Mouse (Mus musculus) induced T-regulatory cell, adult 2 months (primary cell): ENCODE data around the gene Vax1.

ENCODE experiments used
- DNase-seq: peaks from one replicate; pipeline ENCODE4 v3.0.0-alpha.2; 2012; ENCODE audit warnings: low read depth

Gene Vax1

GRCm38 (mm10) chr19:59169936-59170765 is at the start of gene Vax1:
TSS of gene Vax1 (minus strand) at chr19:59170056.
- no peak for DNase-seq

DNA sequence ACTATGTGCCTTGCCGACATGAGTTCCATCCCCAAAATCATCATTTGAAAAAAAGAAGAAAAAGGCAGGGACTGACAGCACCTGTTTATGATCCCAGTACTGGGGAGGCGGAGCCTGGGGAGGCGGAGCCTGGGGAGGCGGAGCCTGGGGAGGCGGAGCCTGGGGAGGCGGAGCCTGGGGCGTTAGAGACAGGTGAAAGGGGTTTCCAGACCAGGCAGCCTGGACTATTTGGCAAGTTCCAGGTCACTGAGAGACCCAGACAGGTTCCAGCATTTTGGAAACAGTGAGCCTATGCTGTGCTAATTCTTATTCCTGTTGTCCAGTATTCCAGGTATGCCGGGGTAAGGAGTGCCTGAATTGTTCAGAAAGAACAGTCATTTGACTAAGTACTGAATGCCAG is 49.1 kb upstream of the Vax1 start, which contains the start of gene Kcnk18:
Kcnk18 (plus strand) TSS at position 224 of the 400 bp plus-strand sequence.
- no peak for DNase-seq

DNA sequence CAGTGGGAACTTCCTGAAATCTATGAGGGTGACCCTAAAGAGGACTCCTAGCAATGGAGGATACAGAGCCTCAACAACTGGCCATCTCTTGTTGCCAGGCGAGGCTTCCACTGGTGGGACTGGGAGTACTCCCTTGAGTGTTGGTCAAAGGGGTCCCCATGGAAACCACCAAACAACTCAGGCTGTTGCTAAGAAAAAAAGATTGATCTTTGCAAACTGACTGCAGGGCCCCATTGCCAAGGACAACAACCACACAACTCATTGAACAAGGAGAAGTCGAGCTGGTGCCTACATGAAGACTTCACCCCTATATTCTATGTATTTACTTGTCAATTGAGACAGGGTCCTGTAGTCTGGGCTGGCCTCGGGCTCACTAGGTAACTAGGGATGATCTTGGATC is 47.0 kb upstream of the Vax1 start:
- no peak for DNase-seq

GRCm38 (mm10) chr19:59208986-59209385 is 39.1 kb upstream of the Vax1 start:
- DNase-seq = no peak

DNA sequence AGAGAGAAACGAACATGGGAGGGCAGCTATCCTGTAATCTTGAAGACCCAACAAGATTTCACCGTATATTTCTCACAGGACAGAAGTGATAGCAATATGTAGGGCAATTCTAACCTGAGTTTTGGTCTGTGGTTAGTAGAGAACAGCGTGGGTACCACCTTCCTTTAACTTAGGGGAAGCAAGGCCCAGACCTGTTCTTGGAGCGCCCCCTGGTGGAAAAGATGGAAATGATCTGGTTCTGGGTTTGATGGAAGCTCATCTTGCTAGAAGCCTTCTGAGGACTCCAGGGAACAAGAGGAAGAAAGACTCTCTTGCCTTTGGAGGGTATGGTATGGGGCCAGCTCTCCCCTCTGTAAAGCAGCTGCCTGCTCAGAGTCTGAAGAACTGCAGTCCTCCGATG is 38.6 kb upstream of the Vax1 start:
- DNase-seq = peak; percentile 72

GRCm38 (mm10) chr19:59198161-59198560 is 28.3 kb upstream of the Vax1 start:
- peak; percentile 73 for DNase-seq

GRCm38 (mm10) chr19:59196111-59196666 is 26.3 kb upstream of the Vax1 start:
- peak; percentile 12 for DNase-seq

DNA sequence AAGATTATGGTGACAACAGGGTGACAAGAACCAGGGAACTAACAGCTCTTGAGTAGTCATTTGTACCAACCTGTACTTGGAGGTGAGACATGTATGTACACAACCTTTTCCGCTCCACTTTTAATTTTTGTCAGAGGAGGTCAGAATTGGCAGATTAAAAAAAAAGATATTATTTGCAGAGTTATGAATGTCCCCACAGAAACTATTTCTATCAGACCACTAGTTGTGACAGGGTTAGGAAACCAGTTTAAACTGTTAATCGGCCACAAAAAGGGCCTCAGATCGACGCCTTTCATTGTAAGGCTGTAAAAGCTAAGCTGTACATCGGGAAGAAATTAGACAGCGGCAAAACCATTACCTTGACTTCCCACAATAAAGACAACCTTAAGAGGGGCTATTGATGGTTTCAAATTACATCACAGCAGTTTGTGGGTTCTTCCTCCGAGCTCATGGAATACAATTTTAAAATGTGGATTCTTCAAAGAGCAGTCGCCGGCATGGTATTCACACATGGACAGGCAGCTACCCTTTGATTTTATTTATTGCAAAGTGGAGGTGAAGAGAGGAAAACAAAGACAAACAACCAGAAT is 25.4 kb upstream of the Vax1 start:
- DNase-seq = no peak

- no peak for DNase-seq
Measured at GRCm38 (mm10) chr19:59193986-59194820, 24.3 kb upstream of the Vax1 start.

DNA sequence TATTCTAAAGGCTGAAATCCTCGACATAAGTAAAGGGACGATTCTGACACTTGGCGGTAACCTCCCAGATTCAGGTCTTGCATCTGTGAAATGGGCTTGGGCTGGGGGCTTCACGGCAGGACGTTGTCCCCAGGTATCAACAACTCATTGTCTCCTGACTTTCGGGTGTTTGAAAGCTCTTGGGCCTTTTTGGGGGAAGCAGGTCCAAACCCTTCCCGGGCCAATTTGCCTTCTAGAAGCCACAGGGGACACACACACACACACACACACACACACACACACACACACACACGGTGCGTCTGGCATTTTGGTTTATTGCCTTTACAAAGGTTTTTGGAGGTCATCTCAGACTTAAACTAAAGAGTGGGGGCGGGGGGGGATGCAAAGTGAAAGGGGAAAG is 23.6 kb upstream of the Vax1 start:
- DNase-seq = no peak

GRCm38 (mm10) chr19:59192491-59192890 is 22.6 kb upstream of the Vax1 start:
- no peak for DNase-seq

- DNase-seq = no peak
Measured at GRCm38 (mm10) chr19:59191123-59191505, 21.3 kb upstream of the Vax1 start.

DNA sequence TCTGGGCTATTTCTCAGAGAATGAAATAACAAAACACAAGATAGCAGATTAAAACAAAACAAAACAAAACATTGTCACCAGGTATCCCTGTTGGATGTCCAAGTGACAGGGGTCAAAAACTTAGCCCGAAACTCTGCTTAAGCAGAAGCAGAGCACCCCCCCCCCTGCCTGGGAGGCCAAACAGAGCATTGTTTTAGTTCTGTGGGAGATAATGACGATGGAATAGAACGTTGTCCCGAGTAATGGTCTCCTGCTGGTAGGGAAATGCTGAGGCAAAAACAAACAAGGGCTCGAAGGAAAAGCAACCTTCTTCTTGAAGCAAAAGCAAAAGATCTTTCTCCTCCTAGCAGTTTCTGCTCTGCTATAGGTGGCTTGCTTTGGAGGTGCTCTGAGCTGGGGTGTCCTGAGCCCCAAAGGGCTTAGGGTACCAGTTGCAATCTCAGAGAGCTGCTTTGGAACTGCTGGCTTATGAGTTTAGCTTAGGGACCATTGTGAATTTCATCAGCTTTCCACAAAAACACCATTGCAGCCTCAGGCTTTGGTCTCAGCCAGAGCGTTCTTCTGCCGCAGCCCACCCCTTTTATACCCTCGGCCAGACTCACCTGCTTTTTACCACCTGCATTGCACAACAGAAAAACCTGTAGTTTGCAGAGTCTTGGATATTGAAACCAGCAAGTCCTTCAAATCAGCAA is 20.7 kb upstream of the Vax1 start:
- DNase-seq = no peak

DNA sequence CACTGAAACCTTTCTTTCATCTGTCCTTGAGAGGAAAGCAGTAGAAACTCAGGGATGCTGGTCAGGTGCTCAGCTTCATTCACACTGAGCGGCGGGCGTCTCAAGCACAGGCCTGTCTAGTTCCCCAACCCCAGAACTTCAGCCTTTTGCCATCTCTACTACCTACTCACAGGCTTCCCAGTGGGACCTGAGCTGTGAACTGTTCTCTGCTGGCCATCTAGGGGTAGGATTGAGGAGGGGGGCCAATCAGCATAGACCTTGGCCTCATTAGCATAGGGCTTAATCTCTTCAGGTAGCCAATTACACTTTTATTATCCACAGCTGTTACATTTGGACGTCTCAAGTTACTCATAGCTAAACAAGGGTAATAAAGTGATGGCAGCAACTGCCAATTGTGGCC is 19.1 kb upstream of the Vax1 start:
- DNase-seq = no peak

GRCm38 (mm10) chr19:59184000-59184399 is 14.1 kb upstream of the Vax1 start:
- no peak for DNase-seq

DNA sequence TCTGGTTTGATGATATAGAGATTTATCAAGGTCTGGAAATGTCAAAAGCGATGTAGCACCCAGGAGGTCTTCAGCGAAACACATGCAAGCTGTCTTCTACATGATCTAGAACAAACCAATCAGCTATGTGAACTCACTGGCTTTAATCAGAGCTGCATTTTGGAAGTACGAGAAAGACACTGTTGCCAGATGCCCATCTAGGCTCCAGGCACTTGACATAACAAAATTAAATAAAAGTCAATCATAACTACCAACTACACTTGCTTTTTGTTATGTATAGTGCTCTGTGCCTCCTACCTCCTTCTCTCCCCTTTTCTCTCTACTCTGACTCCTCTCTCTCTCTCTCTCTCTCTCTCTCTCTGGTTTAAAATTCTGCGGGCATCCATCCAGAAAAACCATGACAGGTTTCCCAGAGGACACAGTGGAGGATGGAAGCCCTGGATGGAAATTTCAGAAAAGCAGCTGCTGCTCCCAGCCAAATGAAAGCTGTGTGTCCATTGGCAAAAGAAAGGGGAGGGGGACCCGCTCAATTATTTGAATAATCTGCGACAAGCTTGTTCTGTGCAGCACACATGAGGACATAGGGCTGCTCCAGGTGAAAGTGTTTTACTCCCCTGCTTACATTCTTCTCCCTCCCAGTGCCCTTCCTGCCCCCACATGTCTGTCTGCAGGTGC is 3.6 kb upstream of the Vax1 start:
- DNase-seq = no peak

GRCm38 (mm10) chr19:59172781-59173180 is 2.9 kb upstream of the Vax1 start:
- no peak for DNase-seq

DNA sequence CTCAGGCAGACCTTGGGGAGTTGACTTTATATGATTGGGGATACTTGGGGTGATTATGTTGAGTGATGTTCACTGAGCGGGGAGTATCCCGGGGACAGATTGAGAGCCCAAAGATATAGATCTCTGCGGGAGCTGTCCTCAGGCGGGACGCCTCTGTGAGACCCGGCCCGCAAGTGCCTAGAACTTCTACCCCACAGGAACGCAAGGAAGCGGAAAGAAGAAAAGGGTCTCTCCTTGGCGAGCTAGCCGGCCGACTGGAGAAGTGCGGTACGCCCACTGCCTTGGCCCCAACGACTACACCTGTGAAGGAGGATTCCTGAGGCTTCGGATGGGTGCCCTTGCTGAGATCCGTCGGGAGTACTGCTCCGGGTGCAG is 2.0 kb upstream of the Vax1 start:
- no peak for DNase-seq

DNA sequence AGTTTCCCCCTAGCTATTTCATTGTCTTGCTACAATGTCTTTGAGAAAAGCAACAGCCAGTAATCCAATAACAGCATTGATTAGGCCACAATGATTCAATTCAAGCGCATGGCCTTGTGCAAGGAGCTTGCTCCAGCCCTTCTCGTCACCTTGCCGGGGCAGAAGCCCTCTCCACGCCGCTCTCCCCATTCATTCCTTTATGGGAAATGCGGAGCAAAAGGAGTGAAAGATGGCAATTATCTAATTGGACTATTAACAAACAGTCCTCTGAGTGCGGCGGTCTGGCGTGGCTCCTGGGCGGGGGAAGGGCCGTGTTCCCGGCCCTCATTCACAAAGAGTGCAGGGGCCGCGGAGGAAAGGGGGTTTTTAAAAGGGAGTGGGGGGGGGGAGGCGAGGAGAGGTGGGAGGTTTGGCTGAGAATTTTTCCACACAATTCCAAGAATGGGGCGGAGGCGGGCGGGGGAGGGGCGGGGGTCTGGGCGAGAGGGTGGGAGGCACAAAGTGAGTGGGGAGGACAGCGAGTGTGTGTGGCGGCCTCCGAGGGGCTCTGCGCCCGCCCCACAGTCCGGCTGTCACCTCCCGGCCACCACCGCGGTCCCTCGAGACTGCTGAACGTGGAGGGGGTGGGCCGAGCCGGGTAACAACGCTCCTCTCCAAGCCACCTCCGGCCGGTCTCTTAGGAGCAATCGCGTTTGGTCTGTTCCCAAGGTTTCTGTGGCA is 1.5 kb upstream of the Vax1 start:
- DNase-seq = no peak

DNA sequence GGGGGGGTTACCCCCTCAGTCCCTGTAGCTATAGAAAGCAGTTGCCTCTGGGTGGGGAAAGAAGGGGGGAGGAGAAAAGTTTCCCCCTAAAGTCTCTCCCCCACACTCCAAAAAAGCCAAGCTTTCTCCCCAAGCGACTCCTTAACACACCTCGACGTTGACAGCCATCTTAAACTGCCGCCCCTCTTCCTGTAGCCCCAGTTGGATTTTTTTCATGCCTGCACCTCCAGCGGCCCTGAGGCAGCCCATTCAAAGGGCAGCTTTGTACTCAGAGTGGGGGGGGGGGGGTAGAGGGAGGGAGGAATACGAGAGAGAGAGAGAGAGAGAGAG is 875 bp upstream of the Vax1 start:
- no peak for DNase-seq
